Mouse (Mus musculus) midbrain, embryonic 16.5 days (tissue): ENCODE results near the gene Disc1. TPM values are rescaled to one million over a fixed set of nuclear protein-coding genes. Genes with fewer than 3 reads are reported as not detected.

Experiments used
- ATAC-seq: fragments of 200-750 bp; cut with Nextera tagmentation; 2 replicates; pipeline ENCODE4 v1.8.0; 2017; ENCODE audit warnings: moderate TSS enrichment
- H3K27ac ChIP-seq: fragments of 300-500 bp; sonication (generic); 2 replicates; pipeline ENCODE4 v1.5.1; 2014; ENCODE audit warnings: mild to moderate bottlenecking, low read length, mixed read lengths
- H3K27me3 ChIP-seq: fragments of 300-500 bp; sonication (generic); 2 replicates; pipeline ENCODE4 v1.6.1; 2014; ENCODE audit warnings: low read depth, low read length, mixed read lengths; ENCODE audit not compliant: control insufficient read depth, insufficient read depth
- H3K36me3 ChIP-seq: fragments of 300-500 bp; sonication (generic); 2 replicates; pipeline ENCODE4 v1.6.1; 2014; ENCODE audit warnings: mild to moderate bottlenecking, low read length, moderate library complexity, mixed read lengths; ENCODE audit not compliant: control insufficient read depth, insufficient read depth
- H3K4me1 ChIP-seq: fragments of 300-500 bp; sonication (generic); 2 replicates; pipeline ENCODE4 v1.6.1; 2014; ENCODE audit warnings: mild to moderate bottlenecking, low read length, mixed read lengths; ENCODE audit not compliant: control insufficient read depth, insufficient read depth
- H3K4me2 ChIP-seq: fragments of 300-500 bp; sonication (generic); 2 replicates; pipeline ENCODE4 v1.6.1; 2014; ENCODE audit warnings: mild to moderate bottlenecking, low read length, mixed read lengths
- H3K4me3 ChIP-seq: fragments of 300-500 bp; sonication (generic); 2 replicates; pipeline ENCODE4 v1.5.1; 2014; ENCODE audit warnings: low read depth, mild to moderate bottlenecking, low read length, moderate library complexity, mixed read lengths
- H3K9ac ChIP-seq: fragments of 300-500 bp; sonication (generic); 2 replicates; pipeline ENCODE4 v1.6.1; 2014; ENCODE audit warnings: low read depth, low read length, mixed read lengths
- H3K9me3 ChIP-seq: fragments of 300-500 bp; sonication (generic); replicated peaks from 2 replicates; pipeline ENCODE4 v1.6.1; 2014; ENCODE audit warnings: mild to moderate bottlenecking, low read length, mixed read lengths; ENCODE audit not compliant: control insufficient read depth, poor library complexity, severe bottlenecking
- WGBS: fragments of 180-500 bp; shearing (Covaris S2); extraction: QIAGEN DNeasy Blood & Tissue Kit; methylation state at CpG from one replicate; pipeline ENCODE4 v1.1.7; 2014; 5-methylcytosine and 5-hydroxymethylcytosine counted together
- polyA plus RNA-seq: library from polyadenylated mRNA; unstranded; fragments of >200 nt; fragmentation: Nextera tagmentation; extraction: Ambion mirVana; gene quantifications from 2 replicates; pipeline ENCODE4 v1.2.1, GENCODE M21; 2015

The Disc1 gene
- polyA plus RNA-seq, 1 experiment from 2014 or later: 1.2 TPM

GRCm38 (mm10) chr8:125159387-125159786, 105.4 kb downstream of the Disc1 start:
- H3K4me3 ChIP-seq: no peak overlapping the region
- no peaks in the 10 kb centered on the region for H3K27me3 ChIP-seq
- H3K9me3 ChIP-seq: no peaks in the 10 kb centered on the region
- no peak overlapping the region for H3K9ac ChIP-seq
- H3K36me3 ChIP-seq: no peaks in the 10 kb centered on the region
- ATAC-seq: peak; percentile 36; the same call in 1 of the 2 replicates
- H3K27ac ChIP-seq: no peak overlapping the region
- 23% methylated on average over 12 of the region's 12 CpGs for WGBS
- H3K4me2 ChIP-seq: no peak overlapping the region
- peaks cover 3% of the 10 kb centered on the region for H3K4me1 ChIP-seq

- ATAC-seq: no peak
- peaks cover 3% of the 10 kb centered on the region; the same call in 1 of the 2 replicates for H3K27me3 ChIP-seq
- H3K4me3 ChIP-seq: no peak overlapping the region
- no peak overlapping the region for H3K9ac ChIP-seq
- H3K4me1 ChIP-seq: peaks cover 9% of the 10 kb centered on the region
- WGBS: 87% methylated on average over 10 of the region's 10 CpGs
- no peak overlapping the region for H3K27ac ChIP-seq
- no peak overlapping the region for H3K4me2 ChIP-seq
- no peaks in the 10 kb centered on the region for H3K9me3 ChIP-seq
- H3K36me3 ChIP-seq: no peaks in the 10 kb centered on the region
Observed at GRCm38 (mm10) chr8:125163491-125163890, 109.5 kb downstream of the Disc1 start.

- WGBS: 91% methylated on average over 6 of the region's 6 CpGs
- Histone ChIP-seq H3K4me2 (no peak overlapping the region), H3K4me3 (no peak overlapping the region), H3K9me3 (no peaks in the 10 kb centered on the region), H3K4me1 (peaks cover 9% of the 10 kb centered on the region), H3K9ac (no peak overlapping the region), H3K27me3 (peaks cover 3% of the 10 kb centered on the region; the same call in 1 of the 2 replicates), H3K27ac (no peak overlapping the region), H3K36me3 (no peaks in the 10 kb centered on the region)
- ATAC-seq: no peak
Observed at GRCm38 (mm10) chr8:125163906-125164305, 109.9 kb downstream of the Disc1 start.

DNA sequence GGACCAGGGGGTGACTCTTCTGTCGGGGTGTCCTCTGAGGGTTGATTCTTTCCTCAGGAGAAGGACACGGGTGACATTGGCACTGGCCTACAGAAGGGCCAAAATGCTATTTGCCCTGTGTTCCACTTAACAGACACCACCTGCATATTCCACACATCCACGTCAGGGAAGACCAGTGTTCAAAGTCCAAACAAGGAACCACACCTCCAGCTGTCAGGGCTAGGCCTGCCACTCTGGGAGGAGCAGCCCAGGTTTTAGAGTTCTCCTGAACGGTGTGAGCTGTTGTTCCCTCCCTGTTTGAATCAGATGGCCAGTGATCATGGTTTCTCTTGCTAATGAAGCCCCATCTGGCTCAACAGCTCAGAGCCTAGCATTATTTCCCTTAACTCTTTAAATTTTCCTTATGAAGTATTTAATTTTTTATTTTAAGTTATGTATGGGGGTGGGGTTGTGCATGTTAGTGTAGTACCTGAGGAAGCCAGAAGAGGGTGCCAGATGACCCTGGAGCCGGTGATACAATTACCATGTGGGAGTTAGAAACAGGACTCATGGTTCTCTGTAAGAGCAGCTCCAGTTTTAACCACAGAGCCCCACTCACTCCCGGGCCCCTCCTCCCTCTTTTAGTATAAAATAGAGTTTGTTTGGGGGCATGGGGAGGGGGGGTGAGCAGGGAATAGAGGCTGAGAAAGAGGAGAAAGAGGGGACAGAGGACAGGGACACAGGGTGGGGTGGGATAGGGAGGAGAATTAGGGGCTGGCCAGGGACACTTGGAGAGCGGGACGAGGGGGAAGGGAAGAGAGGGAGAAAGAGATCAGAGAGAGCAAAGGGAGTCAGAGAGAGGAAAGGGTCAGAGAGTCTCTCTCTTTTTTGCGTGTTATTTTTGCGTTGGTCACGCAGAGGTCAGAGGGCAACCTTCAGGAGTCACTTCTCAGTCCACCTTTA, 111.8 kb downstream of the Disc1 start:
- WGBS: 74% methylated on average over 11 of the region's 11 CpGs
- Histone ChIP-seq H3K9me3 (no peaks in the 10 kb centered on the region), H3K4me1 (peaks cover 8% of the 10 kb centered on the region), H3K4me3 (no peak overlapping the region), H3K9ac (no peak overlapping the region), H3K4me2 (no peak overlapping the region), H3K27me3 (peaks cover 3% of the 10 kb centered on the region; the same call in 1 of the 2 replicates), H3K36me3 (no peaks in the 10 kb centered on the region), H3K27ac (no peak overlapping the region)
- no peak for ATAC-seq

GRCm38 (mm10) chr8:125166545-125166944, 112.5 kb downstream of the Disc1 start:
- ATAC-seq: no peak
- WGBS: 32% methylated on average over 6 of the region's 6 CpGs
- H3K4me2 ChIP-seq: no peak overlapping the region

GRCm38 (mm10) chr8:125166988-125167387, 113.0 kb downstream of the Disc1 start:
- Histone ChIP-seq H3K9me3 (no peaks in the 10 kb centered on the region), H3K4me3 (no peak overlapping the region), H3K27me3 (peaks cover 3% of the 10 kb centered on the region; the same call in 1 of the 2 replicates), H3K36me3 (no peaks in the 10 kb centered on the region), H3K9ac (no peak overlapping the region), H3K27ac (no peak overlapping the region), H3K4me2 (no peak overlapping the region), H3K4me1 (peaks cover 8% of the 10 kb centered on the region)
- no peak for ATAC-seq
- 22% methylated on average over 9 of the region's 9 CpGs for WGBS

More at GRCm38 (mm10) chr8:125166545-125166944, 112.5 kb downstream of the Disc1 start:
- Histone ChIP-seq H3K4me3 (no peak overlapping the region), H3K36me3 (no peaks in the 10 kb centered on the region), H3K4me1 (peaks cover 8% of the 10 kb centered on the region), H3K27ac (no peak overlapping the region), H3K9me3 (no peaks in the 10 kb centered on the region), H3K9ac (no peak overlapping the region), H3K27me3 (peaks cover 3% of the 10 kb centered on the region; the same call in 1 of the 2 replicates)

GRCm38 (mm10) chr8:125169628-125170027, 115.6 kb downstream of the Disc1 start:
- Histone ChIP-seq H3K36me3 (no peaks in the 10 kb centered on the region), H3K4me3 (no peak overlapping the region), H3K27ac (no peak overlapping the region), H3K4me1 (peaks cover 10% of the 10 kb centered on the region; the same call in 1 of the 2 replicates), H3K4me2 (no peak overlapping the region), H3K9me3 (no peaks in the 10 kb centered on the region), H3K9ac (no peak overlapping the region), H3K27me3 (peaks cover 3% of the 10 kb centered on the region; the same call in 1 of the 2 replicates)
- 25% methylated on average over 3 of the region's 3 CpGs for WGBS
- no peak for ATAC-seq

GRCm38 (mm10) chr8:125171531-125171930, 117.5 kb downstream of the Disc1 start:
- Histone ChIP-seq H3K27ac (no peak overlapping the region), H3K9me3 (no peaks in the 10 kb centered on the region), H3K4me1 (peaks cover 10% of the 10 kb centered on the region; the same call in 1 of the 2 replicates), H3K9ac (no peak overlapping the region), H3K4me3 (no peak overlapping the region), H3K36me3 (no peaks in the 10 kb centered on the region), H3K4me2 (no peak overlapping the region), H3K27me3 (no peaks in the 10 kb centered on the region)
- WGBS: 91% methylated on average over 2 of the region's 2 CpGs
- no peak for ATAC-seq

DNA sequence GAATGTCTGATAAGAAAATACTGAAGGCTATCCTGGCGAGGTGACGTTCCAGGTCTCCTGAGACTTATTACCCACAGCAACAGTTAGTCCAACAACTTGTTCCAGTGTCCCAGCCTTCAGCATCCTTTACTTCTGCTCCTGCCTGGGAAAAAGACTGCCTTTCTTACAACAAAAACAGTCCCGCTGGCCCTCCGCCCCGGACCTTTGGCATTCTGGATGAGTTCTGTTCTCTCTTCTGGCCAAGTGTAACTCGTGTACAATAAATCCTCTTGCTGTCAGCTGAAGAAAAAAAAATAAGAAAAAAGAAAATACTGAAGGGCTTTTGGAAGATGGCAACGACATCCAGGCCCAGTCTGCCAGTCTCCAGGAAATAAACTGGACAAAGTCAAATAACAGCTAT, 120.2 kb downstream of the Disc1 start:
- H3K4me2 ChIP-seq: no peak overlapping the region
- no peaks in the 10 kb centered on the region for H3K27me3 ChIP-seq
- no peak overlapping the region for H3K4me3 ChIP-seq
- no peak overlapping the region for H3K9ac ChIP-seq
- H3K36me3 ChIP-seq: no peaks in the 10 kb centered on the region
- ATAC-seq: no peak
- WGBS: 82% methylated on average over 7 of the region's 7 CpGs
- H3K4me1 ChIP-seq: 0 out of 2 replicates have a peak, but pooled peaks cover 5% of the 10 kb centered on the region
- H3K9me3 ChIP-seq: no peaks in the 10 kb centered on the region
- no peak overlapping the region for H3K27ac ChIP-seq
